Mouse (Mus musculus) thymus, adult 2 months (tissue): ENCODE measurements at regions not wholly inside any gene's neighbourhood (a gene's known extent, or its start where the extent isn't known, plus 50 kb on each side); places are given as distances from the start of the nearest gene placed in this dataset.

Experiments used
- CTCF ChIP-seq: fragments of 200-500 bp; IDR thresholded peaks from 2 replicates; pipeline ENCODE4 v1.5.1; 2012; ENCODE audit warnings: mild to moderate bottlenecking, control low read depth, low read length, moderate library complexity, borderline replicate concordance; ENCODE audit not compliant: control insufficient read depth, poor library complexity, insufficient read depth; ENCODE audit errors: extremely low read depth
- POLR2A ChIP-seq: fragments of 200-500 bp; IDR thresholded peaks from 2 replicates; pipeline ENCODE4 v1.6.1; 2012; ENCODE audit warnings: mild to moderate bottlenecking, low read length, control low read depth, moderate library complexity; ENCODE audit not compliant: control insufficient read depth, poor library complexity, insufficient read depth; ENCODE audit errors: extremely low read depth

GRCm38 (mm10) chr6:116793961-116794336 lies 77.2 kb upstream of the Tmem72 start:
- TF ChIP-seq POLR2A = no peak
- TF ChIP-seq CTCF = no peak
